Mouse (Mus musculus) CH12.LX (cell line): ENCODE measurements at regions not wholly inside any gene's neighbourhood (a gene's known extent, or its start where the extent isn't known, plus 50 kb on each side); places are given as distances from the start of the nearest gene placed in this dataset.

Experiments
- DNase-seq: peaks from one replicate; pipeline ENCODE4 v3.0.0-alpha.2; 2013; ENCODE audit errors: extremely low read depth
- H3K27ac ChIP-seq: 2 replicates; pipeline ENCODE4 v1.5.1; 2012; ENCODE audit warnings: low read depth, mild to moderate bottlenecking, control low read depth, moderate library complexity; ENCODE audit not compliant: insufficient read depth
- H3K27me3 ChIP-seq: replicated peaks from 2 replicates; pipeline ENCODE3; 2012; ENCODE audit warnings: inconsistent platforms
- H3K36me3 ChIP-seq, 2 experiments: replicated peaks in 1 of 2; 2 replicates each; pipeline versions ENCODE3 to v1.6.1; 2012; ENCODE audit warnings: inconsistent platforms in 1 of 2, low read length in 1 of 2, mild to moderate bottlenecking in 1 of 2, mixed read lengths in 1 of 2, moderate library complexity in 1 of 2; ENCODE audit not compliant: control insufficient read depth in 1 of 2, insufficient read depth in 1 of 2
- H3K4me1 ChIP-seq, 2 experiments: 2 replicates each; pipeline ENCODE4 v1.6.1; 2012; ENCODE audit warnings: inconsistent platforms in 1 of 2, moderate library complexity in 1 of 2; ENCODE audit not compliant: insufficient read depth in 2 of 2, control insufficient read depth in 1 of 2
- H3K4me2 ChIP-seq: 2 replicates; pipeline ENCODE4 v1.6.1; 2012; ENCODE audit warnings: low read depth, mild to moderate bottlenecking, control low read depth; ENCODE audit not compliant: poor library complexity, insufficient read depth, severe bottlenecking
- H3K4me3 ChIP-seq, 3 experiments: fragments of 150-350 bp in 1 of 3; sonication (generic) in 1 of 3; replicated peaks in 1 of 3; 2 replicates each; pipeline versions ENCODE3 to v1.5.1; 2011 to 2012; ENCODE audit warnings: low read depth in 2 of 3, low read length in 2 of 3, mild to moderate bottlenecking in 2 of 3, moderate library complexity in 2 of 3, control low read depth in 1 of 3, improper control_type of control experiment in 1 of 3, inconsistent platforms in 1 of 3, mixed read lengths in 1 of 3; ENCODE audit not compliant: poor library complexity in 1 of 3
- H3K79me2 ChIP-seq: replicated peaks from 2 replicates; pipeline ENCODE4 v1.6.1; 2012; ENCODE audit warnings: mild to moderate bottlenecking, moderate library complexity; ENCODE audit not compliant: control insufficient read depth, poor library complexity, insufficient read depth, severe bottlenecking; ENCODE audit errors: extremely low read depth
- H3K9ac ChIP-seq: 2 replicates; pipeline ENCODE4 v1.6.1; 2012; ENCODE audit warnings: low read depth, mild to moderate bottlenecking, control low read depth, moderate library complexity; ENCODE audit not compliant: insufficient read depth
- H3K9me3 ChIP-seq: replicated peaks from 2 replicates; pipeline ENCODE3; 2012; ENCODE audit warnings: low read length, inconsistent platforms, mixed read lengths
- BHLHE40 ChIP-seq: IDR thresholded peaks from 2 replicates; pipeline ENCODE4 v1.6.1; 2011; ENCODE audit warnings: mild to moderate bottlenecking, low read depth, low read length, improper control_type of control experiment
- CHD2 ChIP-seq: IDR thresholded peaks from 2 replicates; pipeline ENCODE4 v1.6.1; 2011; ENCODE audit warnings: low read length, improper control_type of control experiment
- CTCF ChIP-seq, 2 experiments: IDR thresholded peaks in 1 of 2; conservative IDR thresholded peaks in 1 of 2; 2 replicates each; pipeline ENCODE4 v1.5.1; 2011 to 2012; ENCODE audit warnings: low read depth in 2 of 2, low read length in 2 of 2, improper control_type of control experiment in 1 of 2, inconsistent platforms in 1 of 2, mild to moderate bottlenecking in 1 of 2, moderate library complexity in 1 of 2
- E2F4 ChIP-seq: IDR thresholded peaks from 2 replicates; pipeline ENCODE4 v1.6.1; 2011; ENCODE audit warnings: low read depth, low read length, improper control_type of control experiment; ENCODE audit not compliant: insufficient replicate concordance
- ELF1 ChIP-seq: IDR thresholded peaks from 2 replicates; pipeline ENCODE4 v1.6.1; 2014; ENCODE audit warnings: low read depth, mild to moderate bottlenecking, inconsistent platforms, low read length, improper control_type of control experiment
- EP300 ChIP-seq: IDR thresholded peaks from 2 replicates; pipeline ENCODE4 v1.6.1; 2011; ENCODE audit warnings: low read length, improper control_type of control experiment
- ETS1 ChIP-seq: conservative IDR thresholded peaks from 2 replicates; pipeline ENCODE4 v1.6.1; 2012; ENCODE audit warnings: low read depth, mild to moderate bottlenecking, inconsistent platforms, low read length, improper control_type of control experiment, moderate library complexity
- GABPA ChIP-seq: IDR thresholded peaks from 2 replicates; pipeline ENCODE4 v1.6.1; 2012; ENCODE audit warnings: low read depth, low read length, improper control_type of control experiment, inconsistent platforms; ENCODE audit not compliant: insufficient replicate concordance
- HCFC1 ChIP-seq: IDR thresholded peaks from 2 replicates; pipeline ENCODE4 v1.6.1; 2012; ENCODE audit warnings: low read depth, mild to moderate bottlenecking, inconsistent platforms, low read length, improper control_type of control experiment
- JUN ChIP-seq: IDR thresholded peaks from 2 replicates; pipeline ENCODE4 v1.6.1; 2011; ENCODE audit warnings: low read depth, mild to moderate bottlenecking, low read length, improper control_type of control experiment, moderate library complexity; ENCODE audit not compliant: insufficient read depth
- JUND ChIP-seq: conservative IDR thresholded peaks from 2 replicates; pipeline ENCODE4 v1.6.1; 2011; ENCODE audit warnings: low read depth, low read length, improper control_type of control experiment
- KAT2A ChIP-seq: IDR thresholded peaks from 2 replicates; pipeline ENCODE4 v1.6.1; 2012; ENCODE audit warnings: low read length, improper control_type of control experiment, inconsistent platforms; ENCODE audit not compliant: insufficient replicate concordance
- MAX ChIP-seq: IDR thresholded peaks from 2 replicates; pipeline ENCODE4 v1.6.1; 2011; ENCODE audit warnings: low read length, improper control_type of control experiment
- MEF2A ChIP-seq: IDR thresholded peaks from 2 replicates; pipeline ENCODE4 v1.6.1; 2014; ENCODE audit warnings: low read depth, mild to moderate bottlenecking, inconsistent platforms, low read length, improper control_type of control experiment, borderline replicate concordance
- MXI1 ChIP-seq: IDR thresholded peaks from 2 replicates; pipeline ENCODE4 v1.6.1; 2011; ENCODE audit warnings: mild to moderate bottlenecking, low read depth, low read length, improper control_type of control experiment
- MYC ChIP-seq: IDR thresholded peaks from 2 replicates; pipeline ENCODE4 v1.6.1; 2011; ENCODE audit warnings: low read depth, mild to moderate bottlenecking, improper control_type of control experiment, low read length
- NELFE ChIP-seq: IDR thresholded peaks from 2 replicates; pipeline ENCODE4 v1.6.1; 2011; ENCODE audit warnings: low read depth, low read length, improper control_type of control experiment
- NRF1 ChIP-seq: IDR thresholded peaks from 2 replicates; pipeline ENCODE4 v1.6.1; 2014; ENCODE audit warnings: low read depth, mild to moderate bottlenecking, inconsistent platforms, low read length, improper control_type of control experiment, moderate library complexity
- PAX5 ChIP-seq: IDR thresholded peaks from 2 replicates; pipeline ENCODE4 v1.6.1; 2012; ENCODE audit warnings: low read length, inconsistent platforms, mixed read lengths
- POLR2A ChIP-seq: IDR thresholded peaks from 2 replicates; pipeline ENCODE4 v1.6.1; 2011; ENCODE audit warnings: low read depth, mild to moderate bottlenecking, improper control_type of control experiment, low read length
- POLR2AphosphoS2 ChIP-seq: IDR thresholded peaks from 2 replicates; pipeline ENCODE4 v1.6.1; 2011; ENCODE audit warnings: low read depth, low read length, improper control_type of control experiment
- RAD21 ChIP-seq: IDR thresholded peaks from 2 replicates; pipeline ENCODE4 v1.6.1; 2011; ENCODE audit warnings: low read depth, mild to moderate bottlenecking, low read length, improper control_type of control experiment, moderate library complexity
- RCOR1 ChIP-seq: conservative IDR thresholded peaks from 2 replicates; pipeline ENCODE4 v1.6.1; 2012; ENCODE audit warnings: low read depth, mild to moderate bottlenecking, inconsistent platforms, low read length, improper control_type of control experiment
- TBP ChIP-seq: conservative IDR thresholded peaks from 2 replicates; pipeline ENCODE4 v1.6.1; 2011; ENCODE audit warnings: low read depth, low read length, improper control_type of control experiment
- TCF12 ChIP-seq: IDR thresholded peaks from 2 replicates; pipeline ENCODE4 v1.6.1; 2014; ENCODE audit warnings: low read depth, mild to moderate bottlenecking, inconsistent platforms, low read length, improper control_type of control experiment
- UBTF ChIP-seq: IDR thresholded peaks from 2 replicates; pipeline ENCODE4 v1.6.1; 2012; ENCODE audit warnings: low read depth, mild to moderate bottlenecking, inconsistent platforms, low read length, improper control_type of control experiment, moderate library complexity
- USF1 ChIP-seq: IDR thresholded peaks from 2 replicates; pipeline ENCODE4 v1.6.1; 2014; ENCODE audit warnings: low read depth, mild to moderate bottlenecking, inconsistent platforms, low read length, improper control_type of control experiment
- USF2 ChIP-seq: conservative IDR thresholded peaks from 2 replicates; pipeline ENCODE4 v1.6.1; 2011; ENCODE audit warnings: low read depth, low read length, improper control_type of control experiment
- ZC3H11A ChIP-seq: IDR thresholded peaks from 2 replicates; pipeline ENCODE4 v1.6.1; 2012; ENCODE audit warnings: low read depth, mild to moderate bottlenecking, inconsistent platforms, low read length, improper control_type of control experiment
- ZKSCAN1 ChIP-seq: IDR thresholded peaks from 2 replicates; pipeline ENCODE4 v1.6.1; 2012; ENCODE audit warnings: low read depth, inconsistent platforms, low read length, improper control_type of control experiment, borderline replicate concordance
- ZMIZ1 ChIP-seq: IDR thresholded peaks from 2 replicates; pipeline ENCODE4 v1.6.1; 2012; ENCODE audit warnings: low read depth, mild to moderate bottlenecking, inconsistent platforms, low read length, improper control_type of control experiment
- ZNF384 ChIP-seq: IDR thresholded peaks from 2 replicates; pipeline ENCODE4 v1.6.1; 2012; ENCODE audit warnings: low read depth, low read length, improper control_type of control experiment, inconsistent platforms
- dilution Hi-C: fragments of 300-500 bp; cut with MboI; formaldehyde crosslinking; loops from 2 replicates; pipeline ENCODE4 v1.14.3; 2020; ENCODE audit warnings: low sequenced_read_pairs; ENCODE audit not compliant: extremely low pct_unique_long_range_greater_than_20kb, extremely low pct_ligation_motif_present
- in situ Hi-C: fragments of 300-500 bp; cut with MboI; formaldehyde crosslinking; loops from 3 replicates; pipeline ENCODE4 v1.14.3; 2019; ENCODE audit warnings: low sequenced_read_pairs, low pct_ligation_motif_present, low pct_unique_long_range_greater_than_20kb, mixed read lengths

GRCm38 (mm10) chr13:85768520-85768919, 278.2 kb downstream of the Cox7c start:
- Histone ChIP-seq H3K4me1 (no peaks in the 10 kb centered on the region), H3K4me2 (no peak overlapping the region), H3K27ac (no peak overlapping the region), H3K9me3 (no peaks in the 10 kb centered on the region), H3K9ac (no peak overlapping the region), H3K27me3 (no peaks in the 10 kb centered on the region), H3K79me2 (no peaks in the 10 kb centered on the region), H3K36me3 (no peaks in the 10 kb centered on the region)
- in situ Hi-C loops = no loop called here
- DNase-seq = no peak
- dilution Hi-C loops = no loop called here
- no peak for TF ChIP-seq E2F4
- no peak for TF ChIP-seq KAT2A
- no peak for TF ChIP-seq ZKSCAN1
- TF ChIP-seq TCF12 = no peak
- TF ChIP-seq POLR2AphosphoS2 = no peak
- TF ChIP-seq CHD2 = no peak
- TF ChIP-seq UBTF = no peak
- TF ChIP-seq GABPA = no peak
- TF ChIP-seq BHLHE40 = no peak
- TF ChIP-seq USF2 = no peak
- TF ChIP-seq MAX = no peak
- no peak for TF ChIP-seq PAX5
- no peak for TF ChIP-seq CTCF (conservative IDR thresholded peaks at IDR 0.05 in 1 of 2, IDR thresholded peaks at IDR 0.05 in 1 of 2; ENCODE audit: low read depth in 2 of 2, low read length in 2 of 2)
- no peak for TF ChIP-seq JUND
- no peak for TF ChIP-seq JUN
- no peak for TF ChIP-seq MEF2A
- TF ChIP-seq, all 38 proteins: peak for 0
- H3K4me3 ChIP-seq = no peak overlapping the region

DNA sequence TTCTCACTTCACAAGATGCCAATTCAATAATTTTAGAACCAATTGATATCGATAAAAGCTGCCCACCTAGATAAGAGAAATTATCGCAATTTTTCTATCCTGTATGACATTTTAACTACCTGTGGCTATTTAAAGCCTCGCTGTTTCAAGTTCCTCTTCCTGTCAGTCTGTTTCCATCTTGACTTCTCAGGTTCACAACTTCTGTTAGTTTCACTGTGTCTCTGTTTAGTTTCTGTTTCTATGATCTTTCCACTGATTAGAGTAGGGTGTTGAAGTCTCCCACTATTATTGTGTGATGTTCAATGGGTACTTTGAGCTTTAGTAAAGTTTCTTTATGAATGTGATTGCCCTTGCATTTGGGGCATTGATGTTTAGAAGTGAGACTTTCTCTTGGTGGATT, 322.1 kb downstream of the Cox7c start:
- dilution Hi-C loops (no loop called here), in situ Hi-C loops (no loop called here)
- no peak overlapping the region; the same call in 1 of the 2 replicates for H3K27ac ChIP-seq
- no peaks in the 10 kb centered on the region for H3K9me3 ChIP-seq
- H3K9ac ChIP-seq = peak overlapping the region; percentile 66
- H3K4me1 ChIP-seq = peaks cover 0 to 14% of the 10 kb centered on the region in 2 experiments; a peak in 2 of 4 replicates
- H3K27me3 ChIP-seq = no peaks in the 10 kb centered on the region
- DNase-seq = peak; percentile 65
- H3K36me3 ChIP-seq = no peaks in the 10 kb centered on the region
- H3K4me3 ChIP-seq = peak overlapping the region; percentile 36 to 56 (median 37)
- peak overlapping the region; percentile 100; the same call in 1 of the 2 replicates for H3K4me2 ChIP-seq
- no peaks in the 10 kb centered on the region for H3K79me2 ChIP-seq
- no peak for TF ChIP-seq GABPA
- no peak for TF ChIP-seq ELF1
- TF ChIP-seq BHLHE40 = peak; percentile 46; the same call in 1 of the 2 replicates
- no peak for TF ChIP-seq MAX
- no peak for TF ChIP-seq MYC
- no peak for TF ChIP-seq MXI1
- TF ChIP-seq ZC3H11A = no peak
- 0 out of 2 replicates have a peak, but pooled peaks have one; percentile 52 for TF ChIP-seq CHD2
- no peak; the same call in 1 of the 2 replicates for TF ChIP-seq RAD21
- TF ChIP-seq NRF1 = no peak
- no peak for TF ChIP-seq E2F4
- no peak for TF ChIP-seq KAT2A
- peak; percentile 97 for TF ChIP-seq EP300
- TF ChIP-seq CTCF (conservative IDR thresholded peaks at IDR 0.05 in 1 of 2, IDR thresholded peaks at IDR 0.05 in 1 of 2; ENCODE audit: low read depth in 2 of 2, low read length in 2 of 2) = no peak
- TF ChIP-seq NELFE = no peak
- peak; percentile 43; the same call in 1 of the 2 replicates for TF ChIP-seq HCFC1
- peak; percentile 67; the same call in 1 of the 2 replicates for TF ChIP-seq TBP
- no peak for TF ChIP-seq ZNF384
- peak; percentile 70 for TF ChIP-seq ETS1
- no peak for TF ChIP-seq POLR2A
- peak; percentile 66; the same call in 1 of the 2 replicates for TF ChIP-seq JUND
- 0 out of 2 replicates have a peak, but pooled peaks have one; percentile 47 for TF ChIP-seq RCOR1
- TF ChIP-seq USF1 = no peak
- no peak for TF ChIP-seq ZKSCAN1
- TF ChIP-seq ZMIZ1 = no peak
- peak; percentile 75 for TF ChIP-seq TCF12
